Mouse (Mus musculus) erythroblast, embryonic 14.5 days (primary cell): Measurements from ENCODE around the gene Smim23.

Experiments
- GATA1 ChIP-seq: IDR thresholded peaks from 2 replicates; pipeline ENCODE4 v1.6.1; 2012; ENCODE audit warnings: low read length, inconsistent platforms, mixed read lengths
- TAL1 ChIP-seq: IDR thresholded peaks from 3 replicates; pipeline ENCODE4 v1.6.1; 2012; ENCODE audit warnings: low read length, inconsistent platforms, mixed read lengths

- TF ChIP-seq GATA1, result no peak
- no peak for TF ChIP-seq TAL1
These were observed 43.5 kb downstream of the Smim23 start for GRCm38 (mm10) chr11:32780747-32781536.
